3 mouse cellular contexts compared by ENCODE assay signal in the genomic region with DNA sequence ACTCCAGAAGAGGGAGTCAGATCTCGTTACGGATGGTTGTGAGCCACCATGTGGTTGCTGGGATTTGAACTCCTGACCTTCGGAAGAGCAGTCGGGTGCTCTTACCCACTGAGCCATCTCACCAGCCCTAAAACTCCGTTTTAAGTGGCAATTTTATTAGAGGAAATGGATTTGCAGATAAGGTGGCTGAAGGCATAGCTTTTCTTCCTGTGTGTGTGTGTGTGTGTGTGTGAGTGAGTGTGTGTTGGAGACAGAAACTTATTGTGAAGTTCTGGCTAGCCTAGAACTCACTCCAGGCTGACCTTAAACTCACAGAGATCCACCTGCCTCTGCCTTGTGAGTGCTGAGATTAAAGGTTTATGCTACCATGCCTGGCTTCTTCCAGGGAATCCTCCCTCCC. TPM values are rescaled to one million over a fixed set of nuclear protein-coding genes. Genes with fewer than 3 reads are reported as not detected.
"Had no signal": no experiment of that assay in that cellular context is flagged by ENCODE, and none has a peak within 500 bp of the region (broad histone marks: within the 10 kb centered on the region; RNA-seq: fewer than 3 reads in every experiment).

No protein-coding gene starts in this region.

RNA-seq across cellular contexts. Expression of gene Cygb, which starts 12.9 kb away (rescaled TPM):
- total RNA-seq: hematopoietic stem cell, adult 5-6 weeks had no signal

RNA-seq across cellular contexts. Expression of gene Prcd, which starts 13.7 kb away (rescaled TPM):
- polyA plus RNA-seq: heart, embryonic 12.5 days; inflammation-experienced regulatory T-cells, adult 6 months had no signal
